Mouse (Mus musculus) adipocyte (in vitro differentiated cells): ENCODE results near the gene Slc16a13.

ENCODE experiments used
- DNase-seq: peaks from one replicate; pipeline ENCODE4 v3.0.0-alpha.2; 2016; ENCODE audit warnings: low spot score

Gene Slc16a13

GRCm38 (mm10) chr11:70220731-70221602 is at the start of gene Slc16a13:
TSS of gene Slc16a13 (minus strand) at chr11:70221064.
- DNase-seq: peak; percentile 98

GRCm38 (mm10) chr11:70266405-70266804 is 45.5 kb upstream of the Slc16a13 start:
- peak; percentile 39 for DNase-seq

DNA sequence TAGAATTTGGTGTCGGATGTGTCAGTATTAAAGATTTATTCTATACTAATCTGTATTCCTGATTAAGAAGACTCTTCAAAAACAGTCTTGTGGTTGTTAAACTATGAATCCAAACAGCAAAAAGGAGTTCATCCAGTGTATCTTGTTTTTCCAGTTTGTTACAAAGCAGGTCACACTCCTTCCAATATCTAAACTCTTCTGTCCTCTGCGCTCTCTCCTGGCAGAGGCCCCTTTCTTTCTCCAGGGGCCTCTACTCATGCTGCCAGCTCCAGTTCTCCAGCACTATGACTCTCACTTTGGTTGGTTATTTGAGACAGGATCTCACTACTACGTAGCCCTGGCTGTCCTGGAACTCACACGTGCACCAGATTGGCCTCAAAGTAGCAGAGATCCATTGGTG is 45.0 kb upstream of the Slc16a13 start:
- DNase-seq: no peak

DNA sequence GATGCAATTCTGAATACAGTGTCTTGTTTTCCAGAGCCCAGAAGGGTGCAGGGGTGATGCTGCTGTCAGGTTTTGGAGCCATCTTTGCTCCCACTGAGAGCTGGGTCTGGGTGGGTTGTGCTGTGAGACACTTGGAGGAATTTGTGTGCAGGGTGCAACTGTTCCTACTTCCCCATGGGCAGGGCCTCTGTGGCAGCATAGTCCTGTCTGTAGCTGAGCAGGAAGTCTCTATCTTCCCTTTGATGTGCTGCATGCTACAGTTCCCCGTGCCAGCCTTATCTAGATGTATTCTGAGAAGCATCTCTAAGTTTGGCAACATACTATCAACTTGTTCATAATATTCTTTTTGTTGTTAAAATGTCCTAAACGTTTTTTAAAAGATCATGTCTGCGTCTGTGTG is 44.4 kb upstream of the Slc16a13 start:
- no peak for DNase-seq

GRCm38 (mm10) chr11:70259035-70259434 is 38.2 kb upstream of the Slc16a13 start:
- DNase-seq: no peak

DNA sequence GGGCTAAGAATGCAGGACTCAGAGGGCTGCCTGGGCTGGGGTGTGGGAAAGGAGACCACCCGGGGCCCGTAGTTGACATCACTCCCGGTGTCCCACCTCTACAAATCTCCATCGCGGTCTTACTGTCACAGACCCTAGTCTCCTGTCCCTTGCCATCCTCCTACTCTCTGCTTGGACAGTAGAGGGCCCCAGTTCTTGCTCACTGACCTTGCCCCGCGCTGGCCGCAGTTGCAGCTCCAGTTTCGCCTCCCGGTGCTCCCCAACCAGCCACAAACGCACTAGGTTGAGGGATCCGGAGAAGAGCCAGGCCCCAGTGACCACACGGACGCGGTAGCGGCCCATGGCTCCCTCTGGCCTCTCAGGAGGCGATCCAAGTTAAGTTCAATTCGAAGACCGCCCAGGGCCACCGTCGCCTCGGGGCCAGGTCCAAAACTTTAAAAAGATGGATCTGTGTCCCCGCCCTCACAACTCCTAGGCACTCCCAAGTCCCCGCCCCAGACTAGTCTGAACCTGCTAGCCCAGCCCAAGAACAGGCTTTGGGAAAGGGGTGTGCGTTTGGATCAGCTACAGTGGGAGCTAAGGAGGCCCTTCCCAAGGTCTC is 34.2 kb upstream of the Slc16a13 start, which contains the start of gene Alox12:
Alox12 (minus strand) TSS at position 423 of the 601 bp plus-strand sequence.
- DNase-seq: no peak

DNA sequence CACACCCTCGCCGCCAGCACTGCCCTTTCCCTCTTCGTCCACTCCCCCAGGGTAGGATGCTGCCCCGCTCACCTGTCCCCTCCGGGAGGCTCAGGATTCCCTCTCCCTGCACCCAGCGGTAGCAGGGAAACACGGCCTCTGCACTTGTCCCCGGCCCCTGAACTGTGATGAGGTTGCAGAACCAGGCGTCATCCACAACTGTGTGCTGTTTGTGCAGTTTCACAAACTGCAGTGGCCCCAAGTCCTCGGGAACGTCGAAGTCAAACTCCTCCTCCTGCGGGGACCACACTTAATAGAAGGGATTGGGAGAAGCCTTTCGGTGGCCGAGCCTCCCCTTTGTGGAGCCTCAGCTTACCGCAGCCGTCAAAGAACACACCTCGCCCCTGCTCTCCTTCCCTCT is 33.5 kb upstream of the Slc16a13 start:
- DNase-seq: no peak

DNA sequence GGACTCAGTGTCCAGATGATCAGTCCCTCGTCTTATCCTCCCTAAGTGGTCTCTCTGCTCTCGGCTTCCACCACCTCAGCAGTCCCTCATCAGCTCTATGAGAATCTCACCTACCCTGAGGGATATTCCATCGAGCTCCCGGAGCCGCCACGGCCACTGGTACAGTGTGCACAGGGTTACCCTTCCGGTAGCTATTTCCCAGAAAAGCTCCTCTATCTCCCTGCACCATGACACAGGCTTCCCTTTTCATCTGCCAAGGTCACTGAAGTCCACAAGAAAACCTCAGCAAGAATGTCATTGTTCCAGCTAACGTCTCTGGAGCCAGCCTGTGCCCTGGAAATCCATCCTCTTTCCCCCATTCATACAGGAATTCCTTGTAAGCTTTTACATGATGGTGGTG is 31.0 kb upstream of the Slc16a13 start:
- DNase-seq: no peak

- no peak for DNase-seq
Measured at GRCm38 (mm10) chr11:70250150-70250549, 29.3 kb upstream of the Slc16a13 start.

- DNase-seq: peak; percentile 80
Measured at GRCm38 (mm10) chr11:70247136-70247845, 26.4 kb upstream of the Slc16a13 start.

DNA sequence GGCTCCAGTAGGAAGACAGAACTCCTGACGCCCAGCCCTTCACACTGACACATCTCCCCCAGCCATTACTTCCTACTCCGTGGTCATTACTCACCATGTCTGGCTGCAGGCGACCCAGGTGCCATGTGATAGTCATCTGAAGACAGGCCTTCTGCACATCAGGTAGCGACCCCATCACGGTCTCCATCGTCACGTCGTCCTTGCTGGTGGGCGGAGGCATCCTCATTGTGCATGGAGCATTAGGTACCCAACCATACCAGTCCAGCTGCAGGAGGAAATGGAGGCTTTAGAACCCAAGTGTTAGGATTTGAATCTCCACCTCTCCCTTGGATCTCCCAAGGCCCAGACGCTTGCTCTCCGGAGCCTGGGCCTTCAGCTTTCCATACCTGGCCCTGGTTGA is 21.7 kb upstream of the Slc16a13 start:
- no peak for DNase-seq

GRCm38 (mm10) chr11:70239541-70240279 is 18.8 kb upstream of the Slc16a13 start, which contains the start of the genes Gm21988 and Rnasek:
TSS of gene Gm21988 (minus strand) at chr11:70239830.
TSS of gene Rnasek (minus strand) at chr11:70239842.
- peak; percentile 93 for DNase-seq

- DNase-seq: peak; percentile 75
Measured at GRCm38 (mm10) chr11:70238591-70239440, 18.0 kb upstream of the Slc16a13 start.

DNA sequence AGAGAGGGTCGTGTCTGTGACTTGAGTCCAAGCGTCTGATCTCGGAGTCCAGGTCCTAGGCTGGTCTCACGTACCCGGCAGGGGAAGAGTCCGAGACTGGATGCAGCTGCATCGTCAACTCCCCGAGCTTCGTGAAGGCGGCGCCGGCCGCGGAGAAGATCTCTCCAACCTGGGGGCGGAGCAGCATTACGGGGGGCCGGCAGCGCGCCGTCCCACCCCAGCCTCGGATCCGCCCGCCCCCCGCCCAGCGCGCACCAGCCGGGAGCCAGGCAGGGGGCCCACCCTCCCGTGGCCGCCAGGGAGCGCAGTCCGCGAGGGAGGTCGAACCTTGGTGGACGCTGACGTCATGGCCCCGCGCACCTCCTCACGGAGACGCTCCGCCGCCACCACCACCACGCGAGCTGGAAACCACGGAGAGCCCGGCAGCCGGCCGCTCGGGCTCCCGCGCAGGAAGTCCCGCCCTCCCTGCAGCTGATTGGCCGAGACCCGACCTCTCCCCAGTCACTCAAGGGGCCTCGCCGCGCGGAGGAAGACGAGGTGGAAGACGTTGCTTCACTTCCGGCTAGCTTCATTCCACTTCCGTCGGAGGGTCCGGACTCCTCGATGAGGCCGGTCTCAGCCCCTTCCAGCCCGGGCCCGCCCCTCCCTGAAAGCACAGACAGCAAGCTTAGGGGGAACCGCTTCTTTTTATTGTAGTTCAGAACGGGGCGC is 16.7 kb upstream of the Slc16a13 start, which contains the start of gene 0610010K14Rik:
0610010K14Rik (minus strand) TSS at position 458 of the 711 bp plus-strand sequence.
- peak; percentile 95 for DNase-seq

- no peak for DNase-seq
Measured at GRCm38 (mm10) chr11:70236717-70237116, 15.9 kb upstream of the Slc16a13 start.

GRCm38 (mm10) chr11:70235254-70235900 is 14.5 kb upstream of the Slc16a13 start:
- DNase-seq: no peak

- DNase-seq: no peak
Measured at GRCm38 (mm10) chr11:70234497-70234896, 13.6 kb upstream of the Slc16a13 start.

GRCm38 (mm10) chr11:70234037-70234436 is 13.2 kb upstream of the Slc16a13 start:
- no peak for DNase-seq

- DNase-seq: no peak
Measured at GRCm38 (mm10) chr11:70233016-70233415, 12.2 kb upstream of the Slc16a13 start.

DNA sequence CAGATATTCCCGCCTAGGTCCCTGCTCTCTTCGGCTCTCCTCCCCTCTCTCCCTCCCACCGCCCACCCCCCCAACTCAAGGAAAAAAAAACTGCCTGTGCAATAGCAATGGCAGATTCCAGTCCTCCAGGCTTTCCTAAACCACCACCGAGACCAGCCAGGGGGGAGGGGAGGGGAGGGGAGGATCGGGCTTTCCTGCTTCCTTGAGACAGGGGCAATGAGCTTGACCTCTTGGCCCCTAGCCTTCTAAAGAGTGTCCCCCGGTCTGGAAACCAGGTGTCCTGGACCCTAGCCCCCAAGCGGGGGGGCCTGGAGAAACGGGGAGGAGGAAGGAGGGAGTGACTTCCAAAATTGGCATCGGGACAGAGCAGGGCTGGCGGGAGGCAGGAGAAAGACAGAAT is 11.7 kb upstream of the Slc16a13 start:
- peak; percentile 30 for DNase-seq
